Mouse (Mus musculus): ENCODE measurements around the gene Slc35c2.

Gene Slc35c2

DNA sequence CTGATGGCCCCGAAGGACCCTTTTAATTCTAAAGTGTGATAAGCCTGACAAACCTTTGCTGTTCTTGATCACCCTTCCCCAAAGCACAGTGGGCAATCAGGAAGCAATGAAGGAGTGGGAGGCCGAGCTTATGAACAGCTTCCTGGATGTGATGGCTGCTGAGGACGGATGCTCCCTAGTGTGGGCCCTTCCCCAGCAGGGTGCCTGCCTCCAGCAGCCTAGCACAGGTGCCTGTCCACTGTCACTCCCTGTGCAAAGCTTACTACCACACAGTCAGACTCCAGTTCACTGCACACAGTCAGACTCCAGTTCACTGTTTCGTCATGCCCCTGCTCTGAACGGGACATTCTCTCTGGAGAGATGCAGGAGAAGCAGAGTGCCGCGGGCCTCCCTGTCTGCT, 24.7 kb upstream of the Slc35c2 start:
- no peak for DNase-seq (ENCODE audit: low spot score in 2 of 2)

DNA sequence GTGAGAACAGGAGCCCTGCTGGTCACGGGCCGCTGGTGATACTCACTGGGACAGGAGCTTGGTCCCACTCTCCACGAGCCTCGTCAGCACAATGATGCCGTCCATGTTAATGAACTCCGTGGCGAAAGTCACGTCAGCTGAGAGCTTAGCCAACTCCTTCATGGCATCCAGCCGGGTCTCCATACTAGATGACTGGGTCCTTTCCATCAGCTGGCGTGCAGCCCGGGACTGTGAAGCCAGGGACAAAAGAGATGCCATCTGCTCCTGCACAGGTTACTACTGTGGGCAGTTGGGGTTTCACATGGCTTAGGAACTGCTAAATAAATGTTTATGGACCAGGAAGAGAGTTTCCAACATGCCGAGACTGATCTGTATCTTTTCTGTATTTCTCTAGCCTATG, 23.9 kb upstream of the Slc35c2 start:
- peak; percentile 65 to 69 for DNase-seq (ENCODE audit: low spot score in 2 of 2)

DNA sequence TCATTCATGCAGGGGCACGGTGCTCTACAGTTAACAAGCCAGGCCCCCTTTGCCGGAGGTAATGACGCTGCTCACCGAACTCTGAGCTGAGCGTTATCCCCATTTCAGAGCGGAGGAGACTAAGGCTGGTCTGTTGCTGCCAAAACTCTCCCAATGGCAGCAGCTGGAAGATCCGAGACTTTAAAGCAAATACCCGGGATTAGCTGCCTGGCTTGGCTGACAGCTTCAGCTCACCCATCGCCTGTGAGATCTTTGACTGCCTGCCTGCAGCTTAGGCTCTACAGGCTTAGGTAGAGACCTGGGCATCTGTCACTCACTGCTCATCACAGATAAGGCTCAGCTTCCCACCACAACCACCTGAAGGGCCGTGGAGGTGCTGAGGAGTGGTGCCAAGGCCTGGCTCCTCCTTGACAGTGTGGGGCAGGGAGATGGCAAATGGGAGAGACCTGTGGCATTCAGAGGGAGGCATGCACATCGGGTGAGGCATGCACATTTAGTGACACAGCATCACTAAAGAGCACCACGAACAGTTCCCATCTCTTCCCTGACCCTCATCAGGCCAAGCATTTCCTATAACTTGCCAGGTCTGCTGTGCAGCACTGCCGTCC, 23.3 kb upstream of the Slc35c2 start:
- DNase-seq (ENCODE audit: low spot score in 2 of 2): no peak

DNA sequence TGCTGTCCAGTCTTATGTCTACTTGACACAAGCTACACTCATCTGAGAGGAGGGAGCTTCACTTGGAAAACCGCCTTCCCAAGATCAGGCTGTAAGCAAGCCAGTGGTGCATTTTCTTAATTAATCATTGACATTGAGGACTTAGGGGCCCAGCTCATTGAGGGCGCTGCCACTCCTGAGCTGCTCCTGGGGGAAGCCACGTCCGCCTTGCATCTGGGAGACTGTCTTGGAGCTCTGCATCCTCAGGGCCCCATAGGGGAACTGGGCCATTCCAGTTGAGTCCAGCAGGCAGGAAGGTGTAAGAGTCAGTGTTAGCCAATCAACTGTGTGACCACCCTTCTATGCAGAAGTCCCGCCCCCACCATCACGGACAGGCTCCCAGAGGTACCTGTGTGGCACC, 20.1 kb upstream of the Slc35c2 start:
- no peak for DNase-seq (ENCODE audit: low spot score in 2 of 2)

DNA sequence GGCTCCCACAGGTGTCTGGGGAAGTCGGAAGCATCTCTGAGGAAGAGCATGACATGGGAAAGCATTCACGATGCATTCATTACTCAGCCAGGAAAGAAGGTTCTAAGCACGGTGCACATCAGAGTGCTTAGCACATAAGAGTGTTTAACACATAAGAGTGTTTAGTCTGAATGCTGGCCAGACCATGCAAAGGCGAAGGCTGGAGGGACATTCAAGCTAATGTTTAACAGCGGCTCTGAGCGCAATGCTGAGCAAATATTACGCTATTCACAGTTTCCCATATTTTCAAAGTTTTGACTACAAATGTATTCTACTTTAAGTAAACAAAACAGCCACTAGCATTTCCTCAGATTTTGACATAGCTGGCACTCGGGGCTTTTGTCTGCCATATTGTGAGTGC, 17.8 kb upstream of the Slc35c2 start:
- no peak for DNase-seq (ENCODE audit: low spot score in 2 of 2)

DNA sequence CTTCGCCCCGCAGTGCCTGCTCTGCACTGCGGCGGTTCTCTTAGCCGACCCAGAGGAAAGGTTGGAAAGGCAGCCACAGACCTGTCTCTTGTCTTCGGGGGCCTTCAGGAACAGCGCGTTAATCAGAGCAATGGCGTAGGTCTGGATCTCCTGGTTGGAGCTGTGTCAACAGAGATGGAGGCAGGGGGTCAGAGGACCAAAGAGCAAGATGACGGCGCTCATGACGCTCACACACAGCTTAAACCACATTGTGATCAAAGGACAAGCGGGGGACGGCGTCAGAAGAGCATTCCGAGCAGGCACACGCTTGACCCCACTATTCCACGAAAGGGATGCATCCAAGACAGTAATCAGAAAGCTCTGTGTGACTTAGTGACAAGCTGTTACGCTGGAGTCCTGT, 17.1 kb upstream of the Slc35c2 start:
- DNase-seq (ENCODE audit: low spot score in 2 of 2): no peak

DNA sequence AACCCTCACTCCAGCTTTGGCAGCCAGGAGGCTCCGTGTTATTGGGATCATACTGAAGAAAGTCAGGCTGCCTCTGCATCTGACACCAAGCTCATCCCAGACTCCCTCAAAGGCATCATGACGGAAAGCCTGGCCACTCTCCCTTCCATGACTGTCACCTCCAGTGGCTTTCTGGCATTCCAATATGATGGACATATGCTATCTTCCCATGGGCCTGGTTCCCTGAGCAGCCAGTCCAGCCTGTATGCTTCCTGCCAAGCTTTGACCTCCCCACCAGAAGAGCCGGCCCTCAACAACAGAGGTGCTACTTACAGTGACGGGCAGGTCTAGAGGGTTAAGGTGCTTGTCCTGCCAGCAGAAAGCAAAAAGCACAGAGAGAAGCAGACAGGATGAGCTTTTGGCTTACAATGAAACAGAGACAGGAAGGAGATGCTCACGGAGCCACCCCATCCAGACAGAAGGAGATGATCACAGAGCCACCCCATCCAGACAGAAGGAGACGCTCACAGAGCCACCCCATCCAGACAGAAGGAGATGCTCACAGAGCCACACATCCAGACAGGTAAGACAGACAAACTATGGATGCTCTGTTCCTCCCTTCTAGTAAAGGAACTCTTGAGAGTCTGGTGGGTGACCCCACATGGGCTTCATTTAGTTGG, 15.8 kb upstream of the Slc35c2 start:
- no peak for DNase-seq (ENCODE audit: low spot score in 2 of 2)

DNA sequence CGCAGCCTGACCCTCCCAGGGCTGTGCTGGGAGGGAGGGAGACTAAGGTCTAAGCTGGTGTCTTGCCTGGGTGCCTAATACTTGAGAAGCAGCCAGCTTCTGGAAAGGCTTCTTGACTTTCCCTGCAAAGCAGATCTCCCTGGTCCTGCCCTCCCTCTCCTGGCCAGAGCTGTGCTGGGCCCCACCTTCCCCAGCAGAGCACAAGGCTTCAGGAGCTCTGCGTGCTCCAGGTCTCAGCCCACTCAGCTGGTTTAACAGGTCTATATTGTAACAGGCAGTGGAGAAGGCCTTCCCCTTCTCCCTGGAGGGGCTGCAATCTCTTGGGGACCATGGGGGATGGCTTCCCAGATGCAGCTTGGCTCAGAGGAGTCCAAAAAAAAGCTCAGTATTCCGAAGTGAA, 13.7 kb upstream of the Slc35c2 start:
- DNase-seq (ENCODE audit: low spot score in 2 of 2): no peak

DNA sequence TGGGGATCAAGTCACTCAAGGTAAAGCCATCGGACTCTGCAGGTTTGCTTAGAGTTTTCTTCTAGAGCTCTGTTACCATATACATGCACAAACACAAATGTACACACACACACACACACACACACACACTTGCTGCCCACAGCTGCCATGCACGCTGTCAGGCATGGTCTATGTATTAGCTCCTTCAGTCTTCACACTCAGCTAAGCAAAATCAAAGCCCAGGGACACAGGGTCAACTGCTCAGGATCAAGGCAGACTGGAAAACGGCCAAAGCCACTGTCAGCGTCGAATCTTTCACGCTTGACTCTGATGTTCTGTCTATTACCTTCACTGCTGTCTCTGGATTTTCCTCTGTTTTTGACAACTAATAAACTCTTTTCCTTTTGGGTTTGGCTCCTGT, 13.2 kb upstream of the Slc35c2 start:
- DNase-seq (ENCODE audit: low spot score in 2 of 2): no peak

DNA sequence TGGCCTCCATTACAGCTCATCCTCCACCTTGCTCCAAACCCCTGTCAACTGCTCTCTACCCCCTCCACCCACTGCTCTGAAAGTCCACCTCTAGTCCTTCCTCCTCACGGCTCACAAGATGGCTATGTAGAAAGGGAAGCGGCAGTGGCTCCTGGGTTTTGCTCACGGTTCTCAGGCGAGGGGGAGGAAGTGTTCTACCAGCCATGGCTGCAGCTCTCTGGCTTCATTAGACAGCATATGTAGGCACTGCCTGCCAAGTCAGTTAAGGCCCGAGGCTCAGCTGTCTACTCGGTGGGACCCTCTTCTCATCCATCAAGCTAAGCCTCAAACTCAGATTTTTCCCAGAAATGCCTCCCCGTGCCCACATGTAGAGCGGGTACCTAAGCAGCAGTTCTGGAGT, 12.8 kb upstream of the Slc35c2 start:
- no peak for DNase-seq (ENCODE audit: low spot score in 2 of 2)

DNA sequence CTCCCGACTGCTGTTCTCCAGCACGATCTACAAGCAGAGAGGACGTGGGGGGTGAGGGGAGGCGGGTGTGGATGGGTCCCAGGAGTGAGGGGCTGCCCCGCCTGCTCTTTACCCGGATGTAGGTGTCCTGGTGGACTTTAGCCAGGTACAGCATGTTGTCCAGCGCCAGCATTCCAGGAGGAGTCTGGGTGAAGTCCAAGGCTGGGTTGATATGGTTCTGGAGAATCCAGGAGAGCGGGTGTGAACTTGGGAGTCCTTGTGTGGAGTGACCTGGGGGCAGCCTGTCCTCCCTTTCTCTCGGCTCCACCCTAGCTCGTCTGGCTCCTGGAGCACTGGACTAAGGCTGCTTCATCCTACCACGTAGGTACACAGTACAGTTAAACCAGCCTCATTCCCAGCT, 9.8 kb upstream of the Slc35c2 start:
- no peak for DNase-seq (ENCODE audit: low spot score in 2 of 2)

DNA sequence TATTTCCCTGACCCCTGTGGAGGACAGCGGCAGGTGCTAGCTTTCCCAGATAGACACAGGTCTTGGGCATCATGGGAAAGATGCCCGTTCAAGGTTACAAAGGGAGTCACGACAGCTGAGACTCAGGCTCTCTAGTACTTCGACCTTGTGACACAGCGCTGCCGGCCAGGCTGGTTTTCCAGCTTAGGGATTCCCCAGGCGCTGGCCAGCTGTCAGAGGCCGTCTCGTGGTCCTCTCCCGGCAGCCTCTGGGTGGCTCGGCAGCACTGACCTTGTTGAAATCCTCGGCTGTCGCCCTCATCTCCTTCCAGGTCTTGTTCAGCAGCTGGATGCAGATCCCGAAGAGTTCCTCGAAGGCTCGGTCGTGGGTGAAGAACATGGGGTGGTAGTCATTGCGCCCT, 8.9 kb upstream of the Slc35c2 start:
- no peak for DNase-seq (ENCODE audit: low spot score in 2 of 2)

DNA sequence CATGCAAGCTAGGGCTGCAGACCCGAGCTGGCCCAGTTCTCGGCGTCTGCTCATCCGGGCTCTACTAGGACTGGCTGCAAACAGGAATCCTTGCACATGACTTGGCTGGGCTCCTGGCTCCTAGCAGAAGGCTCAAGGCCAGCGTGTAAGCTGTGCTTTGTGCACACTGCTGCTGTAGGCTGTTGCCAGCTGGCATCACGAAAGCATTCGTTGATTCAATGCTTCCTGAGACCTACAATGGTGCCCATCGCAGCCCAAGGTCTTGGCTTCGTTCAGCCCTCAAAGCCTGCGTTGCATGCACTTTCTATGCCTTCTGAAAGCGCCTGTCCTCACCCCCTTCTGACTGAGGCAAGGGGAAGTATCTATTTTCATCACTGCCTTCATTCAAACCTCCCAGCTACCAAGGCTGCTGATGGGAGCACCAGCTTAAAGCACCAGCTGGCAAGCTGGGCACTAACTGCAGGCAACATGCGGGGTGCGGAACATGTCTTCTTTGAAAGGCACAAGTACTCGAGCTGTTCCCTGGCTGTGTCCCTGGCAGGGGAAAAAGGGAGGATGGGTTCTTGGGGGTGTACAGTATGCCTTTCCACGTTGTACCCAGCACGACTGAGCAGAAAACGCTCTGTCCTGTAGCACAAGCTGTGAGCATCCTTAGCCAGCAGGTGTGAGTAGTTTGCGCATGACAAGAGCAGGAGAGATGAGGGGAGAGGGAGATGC, 804 bp upstream of the Slc35c2 start:
- DNase-seq (ENCODE audit: low spot score in 2 of 2): peak; percentile 95 to 97

DNA sequence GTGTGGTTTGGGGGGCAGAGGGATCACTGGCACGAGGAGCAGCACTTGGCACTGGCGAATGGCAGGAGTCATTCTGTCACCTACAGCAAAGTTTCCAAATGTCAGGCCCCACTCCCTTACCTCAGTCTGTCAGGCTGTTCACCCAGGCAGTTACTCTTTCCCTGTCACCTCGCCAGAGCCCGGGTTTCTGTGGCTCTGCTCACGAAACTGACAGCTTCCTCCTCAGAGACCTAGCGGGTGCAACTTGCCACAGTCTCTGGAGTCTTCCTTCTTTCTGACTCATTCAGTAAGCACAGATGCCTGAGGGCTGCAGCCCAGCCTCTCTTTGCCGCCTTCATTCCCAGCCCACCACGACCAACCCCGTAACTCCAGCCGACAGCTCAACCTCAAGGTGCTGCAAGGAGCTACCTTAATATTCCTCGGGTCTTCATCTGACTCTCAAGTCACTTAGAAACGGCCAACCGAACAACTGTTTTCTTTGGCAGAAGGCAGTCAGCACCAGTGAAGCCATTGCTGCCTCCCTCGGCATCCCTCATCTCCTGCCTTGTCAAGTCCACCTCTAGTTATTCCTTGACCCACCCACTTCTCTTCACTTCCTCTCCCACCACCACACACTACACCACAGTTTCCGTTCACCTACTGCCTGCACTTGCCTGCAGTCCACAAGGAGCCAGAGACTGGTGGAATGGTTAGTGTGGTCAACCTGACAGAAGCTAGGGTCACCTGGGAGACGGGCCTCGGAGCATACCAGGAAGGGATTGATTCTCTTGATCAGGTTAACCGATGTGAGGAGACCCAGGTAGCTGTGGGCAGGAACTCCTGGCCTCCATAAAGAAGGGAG, 1.1 kb downstream of the Slc35c2 start:
- peak; percentile 61 to 70 for DNase-seq (ENCODE audit: low spot score in 2 of 2)

DNA sequence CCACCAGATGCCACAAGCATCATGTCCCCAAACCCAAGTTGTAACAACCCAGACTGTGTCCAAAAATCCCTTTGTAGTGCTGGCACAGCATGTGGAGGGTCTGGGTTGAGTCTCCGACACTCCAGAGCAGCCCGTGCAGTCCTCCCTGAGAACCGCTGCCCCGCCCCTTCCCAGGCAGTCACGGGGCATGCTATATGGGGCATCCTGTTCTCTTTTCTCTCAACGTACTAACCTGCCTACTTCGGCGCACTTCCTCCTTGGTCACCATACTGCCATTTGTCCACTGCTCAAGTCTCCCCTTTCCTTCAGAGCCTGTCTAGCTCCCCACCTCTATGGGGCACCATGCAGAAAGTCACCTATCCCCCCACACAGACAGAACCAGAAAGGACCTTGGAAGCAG, 2.0 kb downstream of the Slc35c2 start:
- no peak for DNase-seq (ENCODE audit: low spot score in 2 of 2)

DNA sequence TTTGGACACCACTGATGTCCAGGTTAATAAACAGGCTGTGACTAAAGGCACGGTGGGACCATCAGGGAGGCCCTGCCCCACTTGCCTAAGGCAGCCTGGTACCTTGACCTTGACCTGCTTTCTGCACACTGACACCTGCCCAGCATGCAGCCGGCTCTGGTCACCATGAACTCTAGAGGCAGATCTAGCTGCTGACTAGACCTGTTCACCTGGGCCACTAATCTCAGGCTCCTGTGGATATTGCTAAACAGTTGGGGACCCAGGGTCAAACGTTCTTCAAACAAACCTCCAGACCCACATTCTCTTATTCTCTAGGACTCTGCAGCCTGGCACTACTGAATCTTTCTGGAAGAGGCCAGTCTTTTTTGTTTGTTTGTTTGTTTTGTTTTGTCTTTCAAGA, 2.6 kb downstream of the Slc35c2 start:
- DNase-seq (ENCODE audit: low spot score in 2 of 2): no peak

DNA sequence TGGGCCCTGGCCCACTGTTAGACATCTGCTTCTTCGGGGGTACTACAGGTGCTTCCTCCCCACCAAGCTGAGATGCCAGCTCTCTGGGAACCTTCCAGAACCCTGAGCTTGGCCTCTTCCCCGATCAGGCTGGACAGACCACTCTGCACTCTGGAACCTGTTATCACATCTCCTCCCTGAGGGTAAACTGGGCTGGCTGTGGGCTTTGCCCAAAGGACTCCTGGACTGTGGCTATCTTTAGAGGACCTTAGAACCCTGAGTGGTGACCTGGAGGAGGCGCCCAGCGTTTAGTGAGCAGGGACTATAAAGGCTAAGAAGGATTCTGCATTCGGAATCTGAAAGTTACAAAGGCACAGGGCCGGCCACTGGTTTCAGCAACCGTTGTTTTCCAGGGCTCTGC, 3.3 kb downstream of the Slc35c2 start:
- DNase-seq (ENCODE audit: low spot score in 2 of 2): no peak

DNA sequence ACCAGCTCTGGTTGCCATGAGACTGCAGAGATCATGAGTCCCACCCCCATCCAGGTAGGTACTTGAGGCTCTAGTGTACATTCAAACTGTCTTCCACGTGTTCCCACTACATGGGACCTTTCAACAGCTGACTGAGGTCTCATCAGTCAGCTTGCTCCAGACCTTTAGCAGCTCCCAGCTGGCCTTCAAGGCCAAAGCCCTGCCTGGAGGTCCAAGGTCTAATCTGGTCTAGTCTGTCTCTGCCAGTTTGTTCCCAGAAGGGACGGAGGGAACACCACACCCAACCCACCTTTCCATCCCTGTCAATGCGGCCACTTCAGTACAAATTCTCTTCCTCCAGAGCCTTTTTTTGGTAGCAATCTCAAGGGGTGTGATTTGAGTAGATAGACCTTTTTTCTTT, 4.0 kb downstream of the Slc35c2 start:
- no peak for DNase-seq (ENCODE audit: low spot score in 2 of 2)

DNA sequence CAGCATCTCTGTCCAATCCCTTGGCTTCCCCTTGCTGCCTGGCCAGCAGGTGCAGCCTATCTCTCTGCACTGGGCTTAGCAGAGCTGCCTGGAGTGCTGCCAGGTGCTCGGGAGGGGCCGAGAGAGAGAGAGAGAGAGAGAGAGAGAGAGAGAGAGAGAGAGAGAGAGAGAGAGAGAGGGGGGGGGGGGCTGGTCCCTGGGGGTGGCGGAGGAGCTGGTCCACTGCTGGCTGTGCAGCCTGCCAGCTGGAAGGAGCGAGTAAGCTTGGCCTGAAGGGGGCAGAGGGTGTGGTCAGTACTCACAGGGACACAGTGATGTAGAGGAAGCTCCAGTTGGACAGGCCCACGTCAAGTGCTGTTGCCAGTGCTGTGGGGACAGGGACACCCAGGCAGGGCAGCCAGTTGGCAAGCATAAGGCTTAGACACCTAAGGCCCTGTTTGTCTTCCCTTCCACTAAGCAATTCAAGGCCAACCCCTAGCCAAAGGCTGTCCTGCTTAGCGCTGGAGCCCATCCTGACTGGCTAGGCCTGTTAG, 5.8 kb downstream of the Slc35c2 start:
- no peak for DNase-seq (ENCODE audit: low spot score in 2 of 2)

DNA sequence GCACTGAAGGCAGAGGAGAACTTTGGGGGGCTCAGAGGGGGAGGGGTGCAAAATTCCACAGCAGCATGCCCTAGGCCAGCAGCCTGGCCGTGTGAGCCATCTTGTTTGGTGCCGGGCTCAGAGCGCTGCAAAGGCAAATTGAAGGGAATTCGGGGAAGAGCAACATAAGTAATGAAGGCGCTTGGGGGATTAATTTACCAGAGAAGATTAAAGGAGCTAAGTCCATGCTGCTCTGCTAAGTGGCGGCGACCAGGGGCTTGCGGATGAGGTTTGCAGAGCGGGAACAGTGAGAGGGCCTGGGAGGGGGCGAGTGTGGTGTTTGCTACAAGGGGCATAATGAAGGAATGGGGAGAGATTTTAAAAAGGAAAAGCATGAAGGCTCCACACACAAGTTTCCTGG, 8.3 kb downstream of the Slc35c2 start:
- DNase-seq (ENCODE audit: low spot score in 2 of 2): no peak

DNA sequence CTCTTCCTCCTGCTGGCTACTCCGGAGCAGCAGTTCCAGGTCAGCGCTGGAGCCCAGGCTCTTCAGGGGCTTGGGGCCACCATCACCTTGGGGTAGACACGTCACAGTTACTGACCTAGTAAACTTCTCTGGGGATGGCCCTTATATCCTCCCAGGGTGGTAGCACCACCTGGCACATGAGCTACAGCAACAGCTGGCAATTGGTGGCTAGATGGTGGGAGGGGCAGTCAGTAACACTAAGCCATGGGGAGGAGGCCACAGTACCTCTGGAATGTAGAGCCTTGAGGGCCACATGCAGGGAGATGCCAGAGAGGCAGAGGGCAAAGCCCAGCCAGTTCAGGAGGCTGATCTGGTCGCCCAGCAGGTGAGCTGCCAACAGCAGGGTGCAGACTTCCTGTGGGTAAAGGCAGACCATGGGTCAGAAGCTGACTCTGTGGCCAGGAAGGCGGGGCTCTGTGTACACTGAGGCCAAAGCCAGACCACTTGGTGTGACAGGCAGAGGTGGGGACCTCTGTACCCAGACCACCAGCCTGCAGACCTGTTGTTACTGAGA, 10.4 kb downstream of the Slc35c2 start:
- DNase-seq (ENCODE audit: low spot score in 2 of 2): no peak

DNA sequence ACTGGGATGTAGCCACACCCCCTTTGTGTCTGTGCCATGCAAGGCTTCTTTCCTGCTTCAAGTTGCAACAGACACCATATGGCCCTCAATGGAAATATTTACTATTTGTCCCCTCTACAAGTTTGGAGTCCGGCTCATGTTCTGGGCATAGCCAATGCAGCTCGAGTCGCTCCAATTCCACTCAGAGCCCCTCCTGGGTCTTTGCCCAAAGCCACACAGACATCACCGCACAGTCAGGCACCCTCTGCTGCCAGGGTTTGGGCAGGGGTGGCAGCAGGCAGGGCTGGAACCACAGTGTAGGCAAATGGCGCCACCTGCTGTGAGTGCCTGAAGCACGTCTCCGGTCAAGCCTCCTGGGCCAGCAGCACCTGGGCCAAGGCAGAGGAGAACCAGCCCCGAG, 11.8 kb downstream of the Slc35c2 start:
- DNase-seq (ENCODE audit: low spot score in 2 of 2): peak; percentile 86 to 90
